In the genomic region with DNA sequence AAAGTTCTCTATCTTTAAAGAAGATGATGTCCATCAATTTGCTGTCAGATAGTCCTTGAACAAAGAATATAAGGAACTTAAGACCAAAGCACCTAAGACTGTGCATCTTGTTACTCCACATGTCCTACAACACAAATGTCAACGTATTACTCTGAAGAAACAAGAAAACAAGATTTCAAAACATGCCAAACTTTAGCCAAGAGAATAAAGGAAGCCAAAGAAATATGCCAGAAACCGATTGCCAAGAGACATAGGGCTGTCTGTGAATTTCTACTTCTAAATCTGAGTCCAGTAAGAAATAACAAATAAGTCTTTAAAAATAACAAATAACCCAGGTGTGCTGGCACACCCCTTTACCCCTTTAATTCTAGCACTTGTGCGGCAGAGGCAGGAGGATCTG, we compare ENCODE assay signal across 16 mouse cellular contexts.
"Had no signal": no experiment of that assay in that cellular context is flagged by ENCODE, and none has a peak within 500 bp of the region (broad histone marks: within the 10 kb centered on the region; RNA-seq: fewer than 3 reads in every experiment).

No protein-coding gene starts in this region.

- DNase-seq: lung, adult 2 months; lung, postnatal 14 days; lung, postnatal 36 days; right cerebral cortex, postnatal 14 days; spleen, adult 18-20 months; thymus, adult 18-20 months; thymus, postnatal 14 days; thymus, postnatal 36 days had no signal

- H3K36me3 ChIP-seq: lung, embryonic 15.5 days; midbrain, embryonic 13.5 days; midbrain, embryonic 15.5 days; neural tube, embryonic 12.5 days had no signal

- H3K27ac ChIP-seq: lung, embryonic 15.5 days; macrophage; midbrain, embryonic 13.5 days; midbrain, embryonic 15.5 days; neural tube, embryonic 12.5 days had no signal

- H3K4me1 ChIP-seq: lung, embryonic 15.5 days; midbrain, embryonic 13.5 days; midbrain, embryonic 15.5 days; neural tube, embryonic 12.5 days had no signal

- ATAC-seq: lung, postnatal 0 days; midbrain, embryonic 13.5 days; midbrain, embryonic 15.5 days had no signal

- H3K27me3 ChIP-seq: lung, embryonic 15.5 days; megakaryocyte, embryonic 14.5 days; midbrain, embryonic 13.5 days; midbrain, embryonic 15.5 days; neural tube, embryonic 12.5 days had no signal

- H3K9ac ChIP-seq: lung, embryonic 15.5 days; midbrain, embryonic 13.5 days; midbrain, embryonic 15.5 days; neural tube, embryonic 12.5 days had no signal

- H3K4me2 ChIP-seq: lung, embryonic 15.5 days; midbrain, embryonic 11.5 days; midbrain, embryonic 13.5 days; midbrain, embryonic 15.5 days; neural tube, embryonic 12.5 days had no signal

- H3K4me3 ChIP-seq: lung, embryonic 15.5 days; megakaryocyte, embryonic 14.5 days; midbrain, embryonic 13.5 days; midbrain, embryonic 15.5 days; neural tube, embryonic 12.5 days had no signal

- H3K9me3 ChIP-seq: lung, embryonic 15.5 days; megakaryocyte, embryonic 14.5 days; midbrain, embryonic 13.5 days; midbrain, embryonic 15.5 days; neural tube, embryonic 12.5 days had no signal
